Mouse (Mus musculus) G1E (cell line): Measurements from ENCODE around the gene Ciapin1. TPM values are rescaled to one million over a fixed set of nuclear protein-coding genes. Genes with fewer than 3 reads are reported as not detected.
A peak's percentile ranks its signal among the peaks of the same experiment; 100 is the strongest.

Source experiments
- ATAC-seq: 2 replicates; pipeline ENCODE4 v1.8.0; 2016; ENCODE audit warnings: mild to moderate bottlenecking; ENCODE audit not compliant: insufficient number of reproducible peaks, poor library complexity, low FRiP score, severe bottlenecking; ENCODE audit errors: extremely low read depth
- DNase-seq: peaks from one replicate; pipeline ENCODE4 v3.0.0; 2012; ENCODE audit warnings: low spot score
- H3K27me3 ChIP-seq: 2 replicates; pipeline ENCODE4 v1.6.1; 2012; ENCODE audit warnings: mild to moderate bottlenecking, low read length, inconsistent platforms; ENCODE audit not compliant: insufficient read depth
- H3K36me3 ChIP-seq: replicated peaks from 2 replicates; pipeline ENCODE3; 2012; ENCODE audit warnings: mild to moderate bottlenecking, inconsistent platforms
- H3K4me1 ChIP-seq: 2 replicates; pipeline ENCODE4 v1.6.1; 2012; ENCODE audit warnings: low read depth, low read length, inconsistent platforms, mixed read lengths; ENCODE audit not compliant: insufficient read depth
- H3K4me3 ChIP-seq: 2 replicates; pipeline ENCODE4 v1.5.1; 2012; ENCODE audit warnings: low read depth, mild to moderate bottlenecking, inconsistent platforms, low read length, moderate library complexity, mixed read lengths
- H3K9me3 ChIP-seq: replicated peaks from 2 replicates; pipeline ENCODE4 v1.6.1; 2012; ENCODE audit warnings: inconsistent platforms
- CTCF ChIP-seq: IDR thresholded peaks from 2 replicates; pipeline ENCODE4 v1.5.1; 2012; ENCODE audit warnings: low read depth, low read length, inconsistent platforms, mixed read lengths
- GATA1 ChIP-seq: IDR thresholded peaks from 2 replicates; pipeline ENCODE4 v1.6.1; 2012; ENCODE audit warnings: borderline replicate concordance, low read length, inconsistent platforms, mixed read lengths
- GATA2 ChIP-seq: IDR thresholded peaks from 2 replicates; pipeline ENCODE4 v1.6.1; 2012; ENCODE audit warnings: low read depth, low read length, inconsistent platforms, borderline replicate concordance
- POLR2AphosphoS5 ChIP-seq: IDR thresholded peaks from 2 replicates; pipeline ENCODE4 v1.6.1; 2012; ENCODE audit warnings: low read depth, low read length, inconsistent platforms; ENCODE audit not compliant: insufficient replicate concordance
- TAL1 ChIP-seq: conservative IDR thresholded peaks from 2 replicates; pipeline ENCODE4 v1.6.1; 2012; ENCODE audit warnings: low read depth, low read length, inconsistent platforms, mixed read lengths
- polyA plus RNA-seq: library from polyadenylated mRNA; stranded (reverse); fragments of >175 nt; gene quantifications from 2 replicates; pipeline ENCODE4 v1.2.3, GENCODE M21; 2012
- total RNA-seq, 2 experiments: library from RNA; stranded (forward) in 1 of 2; stranded (reverse) in 1 of 2; fragments of 200-1000 nt in 1 of 2; fragments of >200 nt in 1 of 2; fragmentation: Nextera tagmentation in 1 of 2; gene quantifications; 2 replicates each; pipeline ENCODE4 v1.2.3; 2014 to 2017

Gene Ciapin1
- total RNA-seq (2014; fragmentation: Nextera tagmentation) (56.3 and 75.9 TPM in 2 replicates), total RNA-seq (2017) (54.0 and 61.0 TPM in 2 replicates), polyA plus RNA-seq (450 and 629 TPM in 2 replicates)

DNA sequence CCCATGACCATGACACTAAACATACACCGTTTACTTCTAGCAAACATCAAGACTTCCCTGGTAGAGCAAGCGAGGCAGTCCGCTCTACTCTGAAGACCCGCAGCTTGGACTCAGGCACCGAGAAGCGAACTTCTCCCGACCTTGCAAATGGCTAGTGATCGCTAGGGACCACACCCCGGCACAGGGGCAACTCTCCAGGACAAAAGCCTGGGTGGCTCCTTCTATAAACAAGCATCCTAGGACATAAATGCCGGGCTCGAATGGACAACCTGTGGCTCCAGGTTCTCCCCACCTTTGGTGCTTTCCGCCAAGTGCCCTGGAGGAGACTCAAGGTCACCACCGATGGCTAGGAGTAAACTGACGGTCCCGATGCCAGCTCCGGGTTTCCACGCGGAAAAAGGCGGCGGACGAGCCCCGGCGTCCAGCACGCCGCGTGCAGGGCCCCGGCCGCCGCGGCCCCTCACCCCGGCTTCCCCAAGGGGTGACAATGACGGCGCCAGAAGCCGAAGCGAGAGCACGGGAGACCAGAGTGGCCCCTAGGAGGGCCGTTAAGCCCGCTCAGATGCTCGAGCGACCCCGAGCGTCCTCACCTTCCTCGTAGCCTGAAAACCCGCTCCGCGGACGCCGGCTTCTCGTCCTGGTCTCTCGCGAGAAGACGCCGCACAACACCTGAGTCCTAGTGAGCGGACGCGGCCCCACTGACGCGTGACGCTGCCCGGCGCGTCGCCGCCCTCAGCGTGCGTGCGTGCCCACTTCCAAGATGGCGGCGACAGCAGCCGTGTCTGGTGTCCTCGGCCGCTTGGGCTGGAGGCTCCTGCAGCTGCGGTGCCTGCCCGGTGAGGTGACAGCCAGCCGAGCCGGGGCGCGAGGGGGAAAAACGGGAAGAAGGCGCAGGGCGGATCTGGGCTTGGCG is at the start of gene Ciapin1, which contains the start of gene Coq9:
Gene Ciapin1, minus strand, starts transcription at position 697 of the 913 bp plus-strand sequence.
Gene Coq9, plus strand, starts transcription at position 660 of the 913 bp plus-strand sequence.
- ATAC-seq, result peak; percentile 93
- Histone ChIP-seq H3K9me3 (no peaks in the 10 kb centered on the region), H3K27me3 (no peaks in the 10 kb centered on the region), H3K4me3 (peak within 1 kb of the TSS; percentile 91), H3K36me3 (peaks cover 35% of the 10 kb centered on the region), H3K4me1 (peaks cover 31% of the 10 kb centered on the region)
- DNase-seq, result peak; percentile 96
- no peak for TF ChIP-seq POLR2AphosphoS5
- TF ChIP-seq GATA1, result no peak
- no peak for TF ChIP-seq GATA2
- no peak for TF ChIP-seq TAL1
- no peak for TF ChIP-seq CTCF

DNA sequence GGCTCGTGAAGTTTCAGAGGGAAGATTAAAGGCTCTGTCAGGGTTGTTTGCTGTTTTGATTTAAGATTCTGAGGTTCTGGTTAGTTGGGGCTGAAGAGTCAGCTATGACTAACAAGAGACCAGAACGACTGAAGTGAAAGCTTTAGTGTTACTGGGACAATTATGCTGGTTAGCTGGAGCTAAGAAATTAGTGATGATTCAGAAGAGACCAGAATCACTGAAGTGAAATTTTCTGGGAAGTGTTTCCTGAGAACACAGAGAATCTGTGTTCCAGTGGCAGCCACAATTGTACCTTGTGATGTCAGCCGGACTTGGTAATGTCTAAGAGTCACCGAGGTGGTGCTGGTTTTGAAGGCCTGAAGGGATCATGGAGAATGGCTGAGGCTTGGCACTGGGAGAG is 42.6 kb upstream of the Ciapin1 start:
- no peak for ATAC-seq
- peaks cover 16% of the 10 kb centered on the region for H3K4me1 ChIP-seq
- no peaks in the 10 kb centered on the region for H3K36me3 ChIP-seq

DNA sequence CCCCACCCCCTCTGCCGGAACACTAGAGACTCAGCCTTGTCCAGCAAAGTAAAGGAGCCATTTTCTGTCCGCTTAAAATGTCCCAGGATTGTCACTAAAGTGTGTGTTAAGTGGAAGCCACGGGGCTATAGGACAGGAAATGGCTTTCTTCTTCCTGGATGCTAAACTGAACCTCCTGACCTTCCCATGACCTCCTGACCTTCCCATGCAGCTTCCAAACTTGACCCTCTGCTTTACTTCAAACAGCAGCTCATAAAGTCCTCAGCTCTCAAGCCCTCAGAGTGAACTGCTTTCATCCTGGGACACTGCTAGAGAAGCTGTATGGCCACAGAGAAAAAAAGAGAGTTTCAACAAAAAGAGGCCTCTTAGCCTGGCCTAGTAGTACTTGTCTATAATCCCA is 38.7 kb upstream of the Ciapin1 start:
- DNase-seq (no peak), ATAC-seq (no peak)
- Histone ChIP-seq H3K4me3 (no peak overlapping the region), H3K27me3 (peaks cover 52% of the 10 kb centered on the region), H3K4me1 (peaks cover 42% of the 10 kb centered on the region), H3K36me3 (no peaks in the 10 kb centered on the region), H3K9me3 (no peaks in the 10 kb centered on the region)
- TF ChIP-seq GATA1 (no peak), GATA2 (no peak), TAL1 (no peak), CTCF (no peak), POLR2AphosphoS5 (no peak)

More for the DNA sequence above, 42.6 kb upstream of the Ciapin1 start:
- TF ChIP-seq CTCF (no peak), TAL1 (no peak), GATA2 (no peak), GATA1 (no peak), POLR2AphosphoS5 (no peak)
- Histone ChIP-seq H3K27me3 (peaks cover 36% of the 10 kb centered on the region), H3K4me3 (no peak overlapping the region), H3K9me3 (no peaks in the 10 kb centered on the region)
- no peak for DNase-seq

DNA sequence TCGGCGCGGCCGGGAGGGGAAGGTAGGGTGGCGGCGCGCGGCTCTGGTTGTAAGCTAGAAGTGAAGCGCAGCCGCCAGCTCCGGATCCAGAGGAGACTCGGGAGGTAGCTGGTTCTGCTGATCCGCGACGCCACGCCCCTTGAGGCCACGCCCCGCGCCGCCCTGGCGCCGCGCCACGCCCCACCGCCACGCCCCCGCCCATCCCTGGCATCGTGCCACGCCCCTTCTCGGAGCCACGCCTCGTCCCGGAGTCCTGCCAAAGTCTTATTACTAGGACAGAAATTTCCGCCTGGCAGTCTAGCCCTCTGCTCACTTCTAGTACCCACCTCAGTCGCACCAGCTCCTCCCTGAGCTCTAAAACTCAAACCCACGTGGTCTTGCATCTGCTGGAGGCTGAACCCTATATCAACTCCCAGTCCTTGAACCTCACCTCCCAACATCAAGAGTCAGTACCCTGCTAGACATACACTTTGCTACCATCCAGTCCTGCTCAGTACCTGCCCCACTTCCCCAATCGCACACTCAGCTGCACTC is 38.1 kb upstream of the Ciapin1 start, which contains the start of gene Dok4:
Gene Dok4, minus strand, starts transcription at position 134 of the 534 bp plus-strand sequence.
- Histone ChIP-seq H3K36me3 (no peaks in the 10 kb centered on the region), H3K27me3 (peaks cover 56% of the 10 kb centered on the region), H3K4me1 (peaks cover 48% of the 10 kb centered on the region), H3K4me3 (peak within 1 kb of the TSS; percentile 70), H3K9me3 (no peaks in the 10 kb centered on the region)
- DNase-seq, result peak; percentile 90
- TF ChIP-seq GATA1, result no peak
- no peak for TF ChIP-seq TAL1
- no peak for TF ChIP-seq GATA2
- TF ChIP-seq CTCF, result no peak
- no peak for TF ChIP-seq POLR2AphosphoS5
- ATAC-seq, result peak; percentile 45

DNA sequence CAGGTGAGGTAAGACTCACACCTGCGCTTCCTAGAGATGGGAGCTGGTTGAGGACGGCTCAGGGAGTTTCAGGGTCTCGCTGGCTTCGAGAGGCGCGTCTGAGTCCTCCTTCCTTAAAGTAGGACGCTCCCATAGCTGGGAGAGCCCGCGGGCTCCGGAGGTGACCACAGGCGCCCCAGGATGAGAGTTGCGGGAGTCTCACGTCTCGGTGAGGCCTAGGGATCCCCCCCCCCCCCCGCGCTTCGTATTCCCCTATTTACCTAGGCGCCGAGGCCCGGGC is 37.7 kb upstream of the Ciapin1 start:
- peaks cover 52% of the 10 kb centered on the region for H3K4me1 ChIP-seq
- peak overlapping the region; percentile 70 for H3K4me3 ChIP-seq
- H3K27me3 ChIP-seq, result peaks cover 56% of the 10 kb centered on the region
- TF ChIP-seq GATA2 (no peak), POLR2AphosphoS5 (no peak), TAL1 (no peak), GATA1 (no peak)
- ATAC-seq (no peak), DNase-seq (no peak)
- no peaks in the 10 kb centered on the region for H3K36me3 ChIP-seq
- H3K9me3 ChIP-seq, result no peaks in the 10 kb centered on the region
